Mouse (Mus musculus): ENCODE data around the gene Qk.

DNA sequence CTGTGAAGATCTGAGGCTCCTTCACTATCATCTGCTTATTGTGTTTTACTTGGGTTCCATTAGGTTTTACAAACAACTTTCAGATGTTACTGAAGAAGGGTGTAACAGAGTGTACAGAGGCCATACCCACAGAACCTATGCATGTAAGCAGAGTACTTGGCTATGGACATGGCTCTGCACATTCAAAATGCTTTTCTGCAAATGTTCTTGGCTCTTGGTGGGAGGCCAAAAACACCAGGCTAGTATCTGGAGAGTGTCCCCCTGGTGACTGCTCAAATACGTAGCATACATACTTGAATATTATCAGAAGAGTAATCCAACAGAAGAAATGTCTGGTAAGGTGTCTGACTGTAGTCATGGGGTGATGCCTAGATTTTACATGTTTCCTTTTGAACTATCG, 121.0 kb downstream of the Qk start:
- TF ChIP-seq CTCF (IDR thresholded peaks at IDR 0.05; ENCODE audit: borderline replicate concordance, insufficient read depth, low read length), result no peak
- no peak for TF ChIP-seq POLR2A (IDR thresholded peaks at IDR 0.05; ENCODE audit: low read depth, low read length)
